Mouse (Mus musculus) left cerebral cortex, postnatal 10 days (tissue): ENCODE measurements at regions not wholly inside any gene's neighbourhood (a gene's known extent, or its start where the extent isn't known, plus 50 kb on each side); places are given as distances from the start of the nearest gene placed in this dataset.
"Not testable (repeated sequence)": the region's sequence is repeated elsewhere in the genome, so short reads cannot be mapped to it uniquely, and the experiment has no call there.

ENCODE experiments used
- DNase-seq, 2 experiments: peaks; one replicate each; pipeline ENCODE4 v3.0.0; 2021 to 2022; ENCODE audit warnings: low spot score in 2 of 2, mixed read lengths in 1 of 2; ENCODE audit errors: extremely low spot score in 1 of 2
- intact Hi-C: fragments of 180-260 bp; cut with DNase I; formaldehyde crosslinking; loops from one replicate; pipeline ENCODE4 v1.15.1; 2025

GRCm38 (mm10) chr6:31011407-31012020, 52.6 kb upstream of the Klf14 start:
- intact Hi-C loops: no loop called here
- peak in 1 of 2 experiments; percentile 88 for DNase-seq

DNA sequence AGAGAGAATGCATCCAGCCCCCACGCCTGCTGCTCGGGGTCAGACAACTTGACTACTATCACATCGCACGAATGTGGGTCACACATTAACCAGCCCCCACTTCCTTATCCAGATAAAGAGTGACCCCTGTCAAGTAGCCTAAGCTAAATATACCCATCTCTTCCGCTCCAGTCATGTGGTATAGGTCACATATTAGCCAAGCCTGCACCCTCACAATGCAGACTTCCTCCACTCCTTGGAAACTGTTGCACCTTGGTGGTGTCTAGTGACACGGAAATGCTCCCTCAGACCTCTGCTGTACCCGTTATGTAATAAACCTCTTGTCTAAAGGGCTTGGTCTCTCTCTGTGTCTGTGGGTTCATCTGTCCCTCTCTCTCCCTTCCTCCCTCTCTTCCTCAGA, 57.7 kb upstream of the Klf14 start:
- no peak for DNase-seq
- intact Hi-C loops: no loop called here

DNA sequence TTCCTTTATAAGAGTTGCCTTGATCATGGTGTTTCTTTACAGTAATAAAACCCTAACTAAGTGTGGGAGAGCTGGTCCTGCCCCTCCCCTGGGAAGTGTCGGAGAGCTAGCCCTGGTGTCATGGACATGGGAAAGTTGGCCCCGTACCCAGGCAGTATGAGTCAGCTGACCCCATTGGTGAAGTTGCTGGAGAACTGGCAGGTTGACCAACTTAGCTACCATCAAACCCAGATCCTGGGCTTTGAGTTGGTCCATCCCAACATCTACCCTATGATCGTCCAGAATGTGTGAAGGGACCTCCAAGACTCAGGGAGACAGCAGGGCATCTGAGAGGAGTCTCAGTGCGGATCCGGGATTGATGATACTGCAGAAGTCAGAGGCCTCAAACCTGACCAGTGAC, 62.9 kb upstream of the Klf14 start:
- intact Hi-C loops: no loop called here
- DNase-seq: no peak

DNA sequence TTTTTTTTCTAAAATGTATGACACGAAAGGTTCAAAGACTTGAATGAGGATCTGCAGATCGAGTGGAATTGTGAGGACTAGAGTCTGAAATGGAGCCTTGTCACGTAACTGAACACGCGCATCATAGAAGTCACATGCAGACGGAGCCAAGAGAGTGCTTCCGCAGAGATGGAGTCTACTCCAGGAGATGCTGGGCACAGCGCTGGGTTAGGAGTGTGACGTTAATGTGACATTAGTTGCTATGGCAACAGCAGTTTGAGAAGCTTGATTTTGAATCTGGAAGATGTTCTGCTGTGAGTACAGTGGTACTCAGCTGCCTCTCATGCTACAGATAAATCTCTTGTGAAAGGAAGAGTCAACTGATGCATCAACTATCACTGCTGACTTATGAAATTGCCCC, 70.9 kb upstream of the Klf14 start:
- intact Hi-C loops: no loop called here
- peak; percentile 39 to 74 for DNase-seq

GRCm38 (mm10) chr6:31031022-31031421, 72.1 kb upstream of the Klf14 start:
- intact Hi-C loops: no loop called here
- no peak for DNase-seq

DNA sequence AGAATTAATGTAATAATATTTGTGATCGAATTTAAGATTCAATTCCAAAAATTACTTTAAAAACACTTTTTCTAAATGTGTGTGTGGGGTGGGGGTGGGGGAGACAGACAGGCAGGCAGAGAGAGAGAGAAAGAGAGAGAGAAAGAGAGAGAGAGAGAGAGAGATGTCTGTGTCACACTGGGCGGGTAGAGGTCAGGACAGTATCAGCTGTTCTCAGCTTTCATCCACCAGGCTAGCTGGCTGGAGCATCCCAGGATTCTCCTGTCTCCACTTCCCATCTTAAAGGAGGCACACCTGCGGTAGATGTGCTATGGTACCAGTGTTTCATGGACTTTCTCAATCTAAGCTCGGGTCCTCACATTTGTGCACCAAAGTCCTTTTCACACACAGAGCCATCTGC, 73.3 kb upstream of the Klf14 start:
- DNase-seq: no peak

GRCm38 (mm10) chr6:31032980-31033608, 74.2 kb upstream of the Klf14 start:
- intact Hi-C loops: loop anchor here (2.0 kb wide), 1 partner anchor 628 kb away; no protein-coding TSS in a partner anchor
- peak; percentile 58 to 65 for DNase-seq

More for the DNA sequence above, 73.3 kb upstream of the Klf14 start:
- intact Hi-C loops: loop anchor here (2.0 kb wide), 1 partner anchor 627 kb away; no protein-coding TSS in a partner anchor

DNA sequence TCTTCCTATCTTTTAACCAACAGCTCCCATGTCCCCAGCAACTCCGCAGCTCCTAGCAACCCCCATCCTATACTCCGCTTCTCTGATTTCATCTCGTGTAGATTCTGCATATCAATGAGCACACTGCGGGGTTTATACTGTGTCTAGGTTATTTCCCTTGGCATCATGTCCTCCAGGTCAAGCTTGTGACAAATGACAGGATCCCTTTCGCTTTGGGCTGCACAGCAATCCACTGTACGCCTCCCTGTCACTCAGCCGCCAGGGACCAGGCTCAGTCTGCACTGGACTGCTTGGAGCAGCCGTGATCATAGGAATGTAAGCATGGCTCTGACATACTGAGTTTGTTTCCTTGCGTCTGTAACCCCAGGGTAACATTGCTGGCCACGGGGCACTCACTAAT, 75.9 kb upstream of the Klf14 start:
- intact Hi-C loops: no loop called here
- DNase-seq: no peak

- intact Hi-C loops: no loop called here
- peak; percentile 30 to 50 for DNase-seq
Observed at GRCm38 (mm10) chr6:31037801-31038395, 79.0 kb upstream of the Klf14 start.

DNA sequence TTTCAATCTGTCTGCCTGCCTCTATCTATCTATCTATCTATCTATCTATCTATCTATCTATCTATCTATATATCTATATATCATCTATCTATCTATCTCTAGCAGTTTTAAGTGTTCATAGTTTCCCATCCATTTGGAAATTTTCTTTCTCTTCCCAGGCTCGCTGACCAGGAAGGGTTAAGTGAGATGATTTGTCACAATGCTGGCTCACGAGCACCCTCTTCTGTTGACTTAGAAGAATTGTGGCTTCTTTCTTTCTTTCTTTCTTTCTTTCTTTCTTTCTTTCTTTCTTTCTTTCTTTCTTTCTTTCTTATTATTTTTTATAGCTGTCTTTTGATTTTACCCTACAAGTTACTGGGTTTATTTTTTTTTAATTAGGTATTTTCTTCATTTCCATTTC, 79.6 kb upstream of the Klf14 start:
- DNase-seq, intact Hi-C loops: not testable (repeated sequence)

GRCm38 (mm10) chr6:31039485-31039884, 80.6 kb upstream of the Klf14 start:
- intact Hi-C loops: no loop called here
- no peak for DNase-seq

- DNase-seq: no peak
- intact Hi-C loops: no loop called here
Observed at GRCm38 (mm10) chr6:31040783-31041182, 81.9 kb upstream of the Klf14 start.

- intact Hi-C loops: no loop called here
- DNase-seq: no peak
Observed at GRCm38 (mm10) chr6:31043368-31043767, 84.5 kb upstream of the Klf14 start.

DNA sequence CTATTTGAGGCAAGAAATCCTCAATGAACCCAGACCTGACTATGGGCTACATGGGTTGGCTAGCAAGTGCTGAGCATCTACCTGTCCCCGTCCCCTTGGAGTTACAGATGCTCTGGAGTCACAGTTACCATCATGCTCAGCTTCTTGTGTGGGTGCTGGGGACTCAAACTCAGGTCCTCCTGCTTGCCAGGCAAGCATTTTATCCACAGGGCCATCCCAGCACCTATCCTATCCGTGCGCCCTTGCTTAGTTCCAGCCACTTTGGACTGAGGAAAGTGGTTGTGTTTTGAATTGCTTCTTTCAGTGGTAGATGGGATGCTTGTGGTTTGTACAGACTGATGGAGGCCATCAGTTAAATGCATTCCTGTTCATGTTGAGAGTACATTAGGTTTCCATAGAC, 85.0 kb upstream of the Klf14 start:
- DNase-seq: no peak
- intact Hi-C loops: no loop called here

DNA sequence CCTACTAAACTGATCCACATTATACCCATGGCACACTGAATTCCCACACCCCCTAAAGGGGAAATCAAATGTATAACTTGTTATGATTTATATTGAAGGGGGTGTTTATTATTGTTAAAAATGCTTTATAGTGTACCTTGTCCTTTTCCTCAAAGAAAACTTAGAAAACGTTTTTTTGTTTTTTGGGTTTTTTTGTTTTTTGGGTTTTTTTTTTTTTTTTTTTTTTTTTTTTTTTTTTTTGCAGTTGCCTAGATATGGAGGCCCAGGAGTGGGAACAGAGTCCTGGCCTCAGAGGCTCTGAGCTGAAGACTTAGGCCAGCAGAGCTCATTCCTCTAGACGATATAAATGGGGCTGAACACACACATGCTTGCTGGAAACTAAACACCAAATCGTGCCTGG, 87.3 kb upstream of the Klf14 start:
- DNase-seq: no peak
- intact Hi-C loops: no loop called here

- intact Hi-C loops: no loop called here
- no peak for DNase-seq
Observed at GRCm38 (mm10) chr6:31048920-31049576, 90.2 kb upstream of the Klf14 start.

DNA sequence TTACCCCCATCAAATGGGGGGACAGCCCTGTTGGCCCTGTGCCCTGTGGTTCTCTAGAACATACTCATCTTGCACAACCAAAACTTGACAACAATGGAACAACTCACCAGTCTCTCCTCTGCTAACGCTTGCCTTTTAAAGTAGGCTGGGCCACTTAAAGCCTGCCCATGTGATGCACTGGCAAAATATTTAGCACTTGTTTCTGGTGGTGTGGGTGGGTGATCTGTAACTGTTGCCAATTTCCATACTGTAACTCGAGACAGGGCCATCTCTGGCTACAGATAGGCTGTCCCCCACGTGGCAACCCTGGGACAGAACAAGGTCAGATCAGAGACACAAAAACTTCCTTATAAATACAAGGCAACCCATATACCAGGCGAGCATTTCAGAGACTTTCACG, 92.0 kb upstream of the Klf14 start:
- DNase-seq: no peak
- intact Hi-C loops: no loop called here

GRCm38 (mm10) chr6:31051771-31052170, 92.9 kb upstream of the Klf14 start:
- intact Hi-C loops: no loop called here
- DNase-seq: no peak

- DNase-seq: no peak
- intact Hi-C loops: no loop called here
Observed at GRCm38 (mm10) chr6:31053003-31053402, 94.1 kb upstream of the Klf14 start.
